Mouse (Mus musculus) v-Abl transformed pro-B cells (cell line): ENCODE results near the gene Gm28308.

Experiments used
- in situ Hi-C, 2 experiments: fragments of 400-800 bp; cut with MboI; formaldehyde crosslinking; loops; one replicate each; pipeline ENCODE4 v1.15.1; 2025; ENCODE audit not compliant: unreplicated experiment in 2 of 2

Gm28308 gene

DNA sequence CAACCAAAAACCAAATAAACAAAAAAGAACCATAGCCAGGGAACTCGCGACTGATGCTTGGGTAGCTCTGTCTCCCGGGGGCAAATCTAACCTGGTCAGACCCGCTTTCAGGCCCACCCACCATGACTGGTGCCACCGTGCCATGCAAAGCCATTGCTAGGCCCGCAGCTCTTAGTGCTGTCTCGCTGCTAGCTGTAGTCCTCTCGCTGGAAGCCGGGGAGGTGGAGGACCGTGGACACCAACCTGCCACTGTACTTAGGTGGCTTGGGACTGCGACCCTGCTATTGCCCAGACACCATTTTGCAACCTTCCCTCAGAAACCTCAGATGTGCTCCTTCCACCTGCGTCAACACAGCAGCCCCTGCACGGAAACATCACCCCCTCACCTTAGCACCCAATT lies 1.2 kb downstream of the Gm28308 start:
- in situ Hi-C loops, result loop anchor here in 1 of 2 experiments (25.0 kb wide), 2 partner anchors 1300 to 1425 kb away; no protein-coding TSS in a partner anchor

DNA sequence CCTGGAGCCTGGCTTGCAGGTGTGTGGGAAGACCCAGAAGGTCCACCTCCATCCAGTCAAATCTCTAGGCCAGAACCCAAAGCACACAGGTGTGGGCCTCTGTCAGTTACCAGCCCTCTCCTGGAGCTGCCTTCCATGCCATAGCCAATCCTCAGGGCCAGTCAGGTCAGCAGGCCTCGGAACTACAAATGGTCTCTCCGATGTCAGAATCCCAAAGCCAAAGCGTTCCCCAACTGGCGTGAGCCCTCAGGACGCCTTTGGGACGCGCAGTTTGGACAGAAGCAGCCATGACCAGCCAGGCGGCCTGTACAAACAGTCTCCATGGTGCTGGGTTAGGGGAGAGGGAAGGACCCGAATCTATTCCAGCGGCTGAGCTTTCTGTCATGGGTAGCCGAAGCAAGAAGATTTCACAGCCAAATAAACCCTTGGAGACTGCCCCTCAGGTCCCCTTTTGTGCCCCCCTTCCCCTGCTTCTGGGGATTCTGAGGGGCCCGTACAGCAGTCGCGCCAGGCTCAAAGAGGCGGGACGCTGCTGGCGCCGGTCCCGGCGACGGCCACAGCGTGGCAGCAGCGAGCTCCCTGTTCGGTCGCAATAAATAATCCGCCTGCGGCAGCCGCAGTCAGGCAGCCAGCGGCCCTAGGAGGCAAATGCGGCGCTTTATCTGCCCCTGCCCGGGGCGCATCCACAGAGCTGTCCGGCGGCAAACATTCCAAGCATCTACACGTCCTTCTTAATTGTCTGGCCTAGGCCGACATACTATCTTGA lies 1.8 kb downstream of the Gm28308 start:
- in situ Hi-C loops, result loop anchor here in 1 of 2 experiments (25.0 kb wide), 2 partner anchors 1299 to 1424 kb away; no protein-coding TSS in a partner anchor

DNA sequence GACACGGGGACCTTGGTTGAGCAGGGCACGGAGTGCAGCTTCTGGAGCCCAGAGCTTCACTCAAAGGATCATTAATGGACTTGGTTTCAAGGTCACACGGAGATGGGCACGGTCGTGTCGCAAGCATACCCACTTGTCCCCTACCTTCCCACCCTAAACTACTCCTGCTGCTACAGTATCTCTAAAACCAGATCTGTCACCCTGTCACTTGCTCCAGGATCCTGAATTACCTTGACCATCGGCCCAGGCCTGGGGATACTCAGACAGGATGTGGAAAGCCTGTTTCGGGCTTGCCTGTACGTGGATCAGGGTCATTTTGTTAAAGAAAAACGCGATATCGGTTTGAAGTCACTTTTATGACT lies 3.5 kb downstream of the Gm28308 start:
- in situ Hi-C loops, result loop anchor here in 1 of 2 experiments (25.0 kb wide), 2 partner anchors 1297 to 1422 kb away; no protein-coding TSS in a partner anchor

DNA sequence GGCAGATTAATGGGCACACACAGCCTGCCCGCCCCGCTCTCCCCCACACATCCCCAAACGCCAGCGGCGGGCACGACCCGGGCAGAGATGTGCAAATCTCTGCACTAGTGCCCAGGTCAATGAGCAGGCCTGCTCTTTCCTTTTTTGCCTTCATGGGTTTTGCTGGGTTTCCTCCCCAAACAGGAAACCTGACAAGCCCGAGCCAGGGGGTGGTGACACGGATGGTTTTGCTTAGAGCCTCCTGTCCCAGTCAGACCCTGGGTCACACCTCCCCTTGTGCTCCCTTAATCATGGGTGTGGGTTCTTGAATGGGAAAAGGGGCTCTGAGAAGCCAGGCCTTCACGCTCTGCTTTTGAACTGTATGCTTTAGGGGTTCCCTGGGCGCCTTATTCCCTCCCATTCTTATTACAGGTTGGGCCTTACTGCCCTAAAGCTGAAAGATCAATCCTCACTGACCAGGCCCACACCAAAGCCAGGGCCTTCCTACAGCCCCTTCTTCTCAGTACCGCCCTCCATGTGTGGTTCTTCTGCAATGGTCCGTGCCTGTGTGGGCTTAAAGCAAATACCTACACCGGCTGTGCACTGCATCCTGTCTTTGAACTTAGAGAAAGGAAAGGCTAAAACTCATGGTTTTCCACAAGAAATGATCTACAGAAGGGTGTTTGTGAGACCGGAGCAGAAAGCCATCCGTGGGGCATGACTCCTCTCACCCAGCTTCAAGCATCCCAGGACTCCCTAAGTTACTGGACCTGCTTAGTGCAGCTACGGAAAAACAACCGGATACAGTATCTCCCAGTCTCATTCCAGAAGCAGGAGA lies 4.1 kb downstream of the Gm28308 start:
- in situ Hi-C loops, result loop anchor here in 1 of 2 experiments (25.0 kb wide), 2 partner anchors 1297 to 1422 kb away; no protein-coding TSS in a partner anchor

DNA sequence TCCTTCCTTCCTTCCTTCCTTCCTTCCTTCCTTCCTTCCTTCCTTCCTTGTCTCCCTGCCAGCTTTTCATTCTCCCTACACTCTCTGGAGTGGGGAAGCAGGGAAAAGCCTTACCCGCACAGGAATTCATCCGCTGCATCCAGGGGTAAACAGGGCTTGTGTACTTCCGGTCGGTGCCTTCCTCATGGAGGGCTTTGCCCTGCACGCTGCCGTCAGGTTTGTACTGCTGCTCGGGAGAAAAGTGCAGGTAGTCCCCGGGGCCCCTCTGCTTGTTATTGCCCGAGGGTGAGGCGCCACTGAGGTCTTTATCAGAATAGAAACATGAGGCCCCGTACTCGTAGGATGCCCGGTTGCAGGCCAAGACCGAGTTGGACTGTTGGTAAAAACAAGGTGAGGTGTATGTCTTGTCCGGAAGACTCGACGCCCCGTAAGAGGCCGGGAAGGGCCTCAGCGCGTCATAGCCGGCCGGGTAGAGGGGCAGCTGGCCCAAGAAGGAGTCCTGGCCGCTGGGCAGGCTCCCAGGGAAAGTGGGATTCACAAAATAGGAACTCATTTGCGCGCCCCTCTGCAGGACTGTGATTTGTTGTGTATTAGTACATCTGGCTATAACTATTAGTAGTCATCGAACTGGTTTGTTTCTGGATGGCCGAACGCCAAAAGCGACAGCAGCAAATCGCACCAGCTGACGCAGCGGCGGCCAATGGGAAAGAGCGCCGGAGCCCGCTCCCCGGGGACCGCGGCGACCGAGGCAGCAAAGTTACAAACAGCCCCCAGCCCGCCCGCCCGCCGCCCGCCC lies 4.9 kb downstream of the Gm28308 start, which contains the start of gene Hoxa6:
TSS of gene Hoxa6 (minus strand) at position 651 of the 796 bp plus-strand sequence.
- in situ Hi-C loops, result loop anchor here in 1 of 2 experiments (25.0 kb wide), 2 partner anchors 1296 to 1421 kb away; no protein-coding TSS in a partner anchor

DNA sequence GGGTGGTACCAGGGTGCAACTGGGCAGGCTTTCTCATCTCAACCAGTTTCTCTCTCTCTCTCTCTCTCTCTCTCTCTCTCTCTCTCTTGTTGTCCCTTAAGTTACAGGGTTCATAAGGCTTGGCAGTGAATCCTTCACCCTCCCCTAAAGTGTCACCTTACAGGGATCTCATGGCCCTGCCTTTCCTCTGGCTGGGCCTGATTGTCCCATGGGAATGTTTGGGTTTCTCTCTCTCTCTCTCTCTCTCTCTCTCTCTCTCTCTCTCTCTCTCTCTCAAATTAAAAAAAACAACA lies 5.5 kb downstream of the Gm28308 start:
- in situ Hi-C loops, result loop anchor here in 1 of 2 experiments (25.0 kb wide), 2 partner anchors 1295 to 1420 kb away; no protein-coding TSS in a partner anchor

DNA sequence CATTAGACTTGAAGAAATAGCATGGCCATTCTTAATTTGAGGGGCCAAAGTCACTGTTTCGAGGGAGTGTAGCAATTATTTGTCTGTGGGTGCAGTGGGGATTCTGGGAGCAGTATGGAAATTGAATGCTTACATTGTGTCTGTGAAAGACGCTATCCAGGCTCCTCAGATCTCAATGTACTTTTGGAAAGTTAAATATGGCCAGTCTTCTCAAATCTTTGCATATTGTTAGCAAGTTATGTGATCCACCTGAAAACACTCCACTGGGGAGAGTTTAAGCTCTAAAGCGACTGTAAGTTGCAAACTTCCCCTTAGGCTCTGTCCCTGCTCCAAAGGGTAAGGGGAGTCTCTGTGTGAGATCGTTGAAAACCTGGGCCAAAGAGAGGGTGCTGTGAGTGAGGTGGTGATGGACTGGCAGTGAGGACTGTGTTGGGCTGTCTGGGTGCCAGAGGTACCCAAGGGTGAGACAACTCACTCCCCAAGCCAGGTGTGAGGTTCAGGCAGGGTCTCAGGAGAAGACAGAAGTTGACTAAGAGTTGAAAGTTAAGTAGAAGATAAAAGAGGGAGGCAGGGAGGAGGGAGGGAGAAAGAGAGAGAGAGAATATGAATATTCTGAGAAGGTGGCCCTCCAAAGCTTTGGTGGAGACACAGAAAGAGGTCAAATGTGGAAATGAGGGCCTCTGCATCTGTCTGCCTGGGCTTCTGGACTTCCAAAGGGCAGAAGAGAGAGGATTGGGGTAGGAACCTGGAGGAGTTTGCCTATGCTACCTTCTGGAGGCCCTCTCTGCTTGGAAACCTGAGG lies 6.1 kb downstream of the Gm28308 start:
- in situ Hi-C loops, result loop anchor here in 1 of 2 experiments (25.0 kb wide), 2 partner anchors 1295 to 1420 kb away; no protein-coding TSS in a partner anchor

DNA sequence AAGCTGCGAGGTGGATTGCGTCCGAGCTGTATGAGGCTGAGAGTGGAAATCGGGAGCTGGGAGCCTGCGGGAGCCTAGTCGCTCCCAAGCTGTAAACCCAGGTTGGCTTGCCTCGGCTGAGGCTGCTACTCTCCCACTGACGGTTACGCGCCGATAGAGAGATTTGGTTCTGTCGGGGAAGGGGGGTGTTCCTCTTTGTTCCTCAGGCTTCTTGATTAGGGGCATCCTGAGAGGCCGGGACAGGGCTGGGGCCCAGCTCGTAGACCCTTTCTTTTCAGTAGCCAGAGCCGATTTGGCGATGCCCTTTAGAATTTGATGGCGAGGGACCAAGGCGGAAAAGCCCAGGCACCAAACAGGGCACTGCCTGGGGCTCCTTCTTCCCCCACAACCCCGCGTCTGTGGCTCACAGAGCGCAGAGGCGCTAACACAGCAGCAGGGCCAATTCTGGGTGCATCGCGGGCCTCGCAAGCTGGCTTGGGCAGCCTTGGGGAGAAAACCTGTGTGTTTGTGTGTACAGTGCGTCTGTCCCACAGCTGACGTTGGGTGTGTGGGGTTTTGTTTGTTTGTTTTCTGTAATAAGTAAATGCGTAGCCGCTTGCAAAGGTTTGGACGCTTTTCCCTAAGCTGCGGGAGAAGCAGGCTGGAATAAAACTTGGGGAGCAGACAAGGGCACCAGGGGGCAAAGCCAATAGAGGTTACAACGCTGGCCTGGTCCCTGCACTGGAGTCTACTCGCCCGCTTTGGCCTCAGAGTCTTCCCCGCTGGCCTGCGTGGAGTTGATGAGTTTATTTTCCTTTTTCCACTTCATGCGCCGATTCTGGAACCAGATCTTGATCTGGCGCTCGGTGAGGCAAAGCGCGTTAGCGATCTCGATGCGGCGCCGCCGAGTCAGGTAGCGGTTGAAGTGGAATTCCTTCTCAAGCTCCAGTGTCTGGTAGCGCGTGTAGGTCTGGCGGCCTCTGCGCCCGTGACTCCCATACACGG lies 7.2 kb downstream of the Gm28308 start:
- in situ Hi-C loops, result loop anchor here in 1 of 2 experiments (25.0 kb wide), 2 partner anchors 1294 to 1419 kb away; no protein-coding TSS in a partner anchor

DNA sequence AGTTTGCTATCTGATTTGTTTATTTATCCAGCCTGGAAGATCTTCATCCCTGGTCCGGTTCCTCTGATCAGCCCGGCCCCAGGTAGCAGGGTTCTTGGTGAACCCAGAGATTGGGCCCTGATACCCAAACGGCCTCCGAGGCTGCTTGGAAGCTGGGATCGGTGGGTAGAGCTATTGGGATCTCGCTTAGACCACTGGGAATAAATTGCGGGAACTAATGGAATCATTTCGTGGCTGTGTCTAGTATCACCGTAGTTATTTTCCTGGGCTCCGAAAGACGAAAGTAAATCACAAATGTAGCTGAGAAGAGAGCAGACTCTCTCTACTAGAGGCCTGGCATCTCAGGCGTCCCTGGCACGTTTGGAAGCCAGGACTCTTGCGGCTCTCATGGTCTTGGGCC lies 7.9 kb downstream of the Gm28308 start:
- in situ Hi-C loops, result loop anchor here in 1 of 2 experiments (25.0 kb wide), 2 partner anchors 1293 to 1418 kb away; no protein-coding TSS in a partner anchor

DNA sequence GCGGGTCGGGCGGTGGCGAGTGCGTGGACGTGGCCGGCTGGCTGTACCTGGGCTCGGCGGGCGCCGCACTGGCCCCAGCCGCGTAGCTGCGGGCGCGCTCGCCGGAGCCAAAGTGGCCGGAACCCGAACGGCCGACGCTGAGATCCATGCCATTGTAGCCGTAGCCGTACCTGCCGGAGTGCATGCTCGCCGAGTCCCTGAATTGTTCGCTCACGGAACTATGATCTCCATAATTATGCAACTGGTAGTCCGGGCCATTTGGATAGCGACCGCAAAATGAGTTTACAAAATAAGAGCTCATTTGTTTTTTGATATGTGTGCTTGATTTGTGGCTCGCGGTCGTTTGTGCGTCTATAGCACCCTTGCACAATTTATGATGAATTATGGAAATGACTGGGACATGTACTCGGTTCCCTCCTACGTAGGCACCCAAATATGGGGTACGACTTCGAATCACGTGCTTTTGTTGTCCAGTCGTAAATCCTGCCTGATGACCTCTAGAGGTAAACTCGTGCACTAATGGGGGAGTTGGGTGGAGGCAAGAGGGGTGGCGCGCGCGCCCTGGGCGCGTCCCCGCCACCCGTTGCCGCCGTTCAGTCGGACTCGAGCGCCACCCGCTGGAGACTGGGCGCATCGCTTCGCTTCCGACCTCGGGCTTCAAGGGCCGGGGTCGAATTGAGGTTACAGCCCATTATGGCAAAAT lies 8.9 kb downstream of the Gm28308 start, which contains the start of gene Hoxa5:
TSS of gene Hoxa5 (minus strand) at position 538 of the 703 bp plus-strand sequence.
- in situ Hi-C loops, result loop anchor here in 1 of 2 experiments (25.0 kb wide), 2 partner anchors 1292 to 1417 kb away; no protein-coding TSS in a partner anchor

DNA sequence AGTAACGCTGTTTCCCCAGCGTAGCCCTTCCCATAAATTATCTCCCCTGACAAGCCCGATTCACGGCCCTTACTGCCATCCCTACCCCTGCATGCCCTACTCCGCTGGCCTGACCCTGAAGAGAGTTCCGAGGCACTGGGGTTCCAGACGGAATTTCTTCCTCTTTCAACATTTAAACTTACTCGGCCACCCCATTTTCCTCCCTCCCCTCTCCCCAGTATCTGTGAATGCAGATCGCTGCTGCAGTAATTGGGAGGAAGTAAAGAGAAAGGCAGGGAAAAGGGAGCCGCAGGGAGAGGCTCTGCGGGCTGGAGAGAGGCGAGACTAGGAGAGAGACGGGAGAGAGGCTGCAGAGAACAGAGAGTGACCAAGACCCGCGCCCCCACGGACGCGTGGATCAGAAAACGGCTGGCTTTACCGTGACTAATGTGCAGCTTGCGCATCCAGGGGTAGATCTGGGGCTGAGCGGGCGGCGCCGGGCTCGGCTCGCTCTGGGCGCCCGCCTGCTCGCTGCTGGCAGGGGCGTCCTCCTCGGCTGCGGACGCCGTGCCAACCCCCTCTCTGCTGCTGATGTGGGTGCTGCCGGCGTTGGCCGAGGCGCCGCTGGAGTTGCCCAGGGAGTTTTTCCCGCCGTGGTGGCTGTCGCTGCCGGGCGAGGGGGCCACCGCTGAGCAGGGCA lies 9.6 kb downstream of the Gm28308 start:
- in situ Hi-C loops, result loop anchor here in 1 of 2 experiments (25.0 kb wide), 2 partner anchors 1291 to 1416 kb away; no protein-coding TSS in a partner anchor

DNA sequence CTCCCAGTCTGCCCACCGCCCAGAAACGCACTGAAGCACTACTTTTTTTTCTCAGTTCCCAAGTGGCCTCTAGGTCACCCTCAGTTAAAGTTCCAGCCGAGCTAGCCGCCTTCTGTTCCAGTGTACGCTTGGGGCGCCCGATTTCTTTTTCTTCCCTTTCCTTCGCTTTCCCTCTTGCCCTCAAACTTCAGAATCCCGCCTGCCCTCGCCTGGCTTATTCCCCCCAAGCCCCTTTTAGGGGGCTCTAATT lies 10.1 kb downstream of the Gm28308 start:
- in situ Hi-C loops, result loop anchor here in 1 of 2 experiments (25.0 kb wide), 2 partner anchors 1291 to 1416 kb away; no protein-coding TSS in a partner anchor

DNA sequence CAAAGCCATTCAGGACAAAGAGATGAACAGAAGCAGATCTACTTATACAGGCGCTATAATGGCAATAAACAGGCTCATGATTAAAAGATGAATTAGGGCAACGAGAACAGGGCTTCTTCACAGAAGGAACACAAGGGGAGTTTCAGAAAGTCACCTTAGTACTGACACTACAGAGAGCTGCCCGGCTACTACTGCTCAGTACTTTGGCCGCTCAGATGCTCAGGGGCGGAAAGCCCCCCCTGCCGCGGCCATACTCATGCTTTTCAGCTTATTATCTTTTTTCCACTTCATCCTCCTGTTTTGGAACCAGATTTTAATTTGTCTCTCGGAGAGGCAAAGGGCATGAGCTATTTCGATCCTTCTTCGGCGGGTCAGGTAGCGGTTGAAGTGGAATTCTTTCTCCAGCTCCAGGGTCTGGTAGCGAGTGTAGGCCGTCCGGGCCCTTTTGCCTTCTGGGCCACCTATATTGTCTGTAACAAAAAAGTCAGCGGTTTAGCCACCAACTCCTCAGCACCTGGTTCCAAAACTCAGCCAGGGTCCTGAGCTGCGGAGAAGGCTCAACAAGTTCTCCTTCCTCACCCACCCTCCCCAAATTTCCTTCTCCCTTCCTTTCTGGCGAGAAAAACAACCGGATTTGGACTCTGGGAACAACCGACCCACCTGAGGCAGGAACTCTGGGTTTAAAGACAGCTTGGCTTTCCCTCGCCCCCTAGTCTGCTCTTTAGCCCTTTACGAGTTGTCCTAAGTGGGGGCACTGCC lies 10.6 kb downstream of the Gm28308 start:
- in situ Hi-C loops, result loop anchor here in 1 of 2 experiments (25.0 kb wide), 2 partner anchors 1290 to 1415 kb away; no protein-coding TSS in a partner anchor

DNA sequence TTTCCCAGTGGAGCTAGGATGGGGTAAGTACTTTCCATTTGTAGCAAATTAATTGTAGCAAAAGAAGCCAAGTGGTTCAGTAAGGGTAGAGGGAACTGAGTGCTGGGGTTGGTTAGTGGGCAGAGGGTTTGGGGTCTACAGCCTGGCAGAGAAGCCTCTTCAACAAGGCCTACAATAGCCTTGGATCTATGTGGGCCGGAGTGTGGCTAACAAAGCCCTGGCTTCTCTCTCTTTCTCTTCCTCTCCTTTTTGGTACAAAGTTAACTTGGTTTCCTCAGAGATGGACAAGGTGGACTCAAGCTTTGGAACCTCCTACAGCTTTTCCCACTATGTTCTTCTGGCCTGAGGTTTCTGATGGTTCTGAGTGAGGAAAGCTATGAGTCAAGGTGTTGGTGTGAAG lies 11.9 kb downstream of the Gm28308 start:
- in situ Hi-C loops, result loop anchor here in 1 of 2 experiments (25.0 kb wide), 2 partner anchors 1289 to 1414 kb away; no protein-coding TSS in a partner anchor

DNA sequence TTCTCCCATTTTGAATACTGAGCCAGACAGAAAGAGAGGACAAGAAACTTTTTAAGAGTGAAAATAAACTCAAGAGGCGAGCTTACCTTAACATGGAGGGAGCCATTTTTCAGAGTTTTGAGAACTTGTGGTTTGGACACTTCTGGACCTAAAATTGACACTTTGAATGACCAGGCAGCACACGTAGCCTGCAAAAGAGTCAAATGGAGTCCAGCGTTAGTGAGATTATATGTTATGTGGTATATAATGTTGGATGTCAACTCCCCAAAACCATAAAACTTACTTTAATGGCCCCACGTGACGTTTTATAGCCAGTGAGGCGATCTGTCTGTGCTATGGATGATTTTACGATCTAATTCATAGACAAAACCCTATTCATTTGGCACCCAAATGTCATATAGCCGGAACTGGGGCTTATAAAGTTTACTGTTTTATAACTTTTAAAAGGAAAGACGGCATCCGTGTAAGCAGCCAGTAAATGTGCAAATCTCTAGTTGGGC lies 12.3 kb downstream of the Gm28308 start:
- in situ Hi-C loops, result loop anchor here in 1 of 2 experiments (25.0 kb wide), 2 partner anchors 1288 to 1414 kb away; no protein-coding TSS in a partner anchor
